Mouse (Mus musculus): ENCODE data around the gene Cd300lg.

The Cd300lg gene

GRCm38 (mm10) chr11:102025991-102026660, 15.2 kb upstream of the Cd300lg start:
- in situ Hi-C loops (cut with MboI): no loop called here

GRCm38 (mm10) chr11:102026694-102027360, 14.5 kb upstream of the Cd300lg start:
- in situ Hi-C loops (cut with MboI): no loop called here

- in situ Hi-C loops (cut with MboI): no loop called here
Measured at GRCm38 (mm10) chr11:102027361-102028017, 13.8 kb upstream of the Cd300lg start.

GRCm38 (mm10) chr11:102028087-102028816, 13.1 kb upstream of the Cd300lg start, which contains the start of gene Mpp3:
TSS of gene Mpp3 (minus strand) at chr11:102028461.
- in situ Hi-C loops (cut with MboI): no loop called here

GRCm38 (mm10) chr11:102029304-102029703, 12.0 kb upstream of the Cd300lg start:
- in situ Hi-C loops (cut with MboI): no loop called here

GRCm38 (mm10) chr11:102029966-102030365, 11.3 kb upstream of the Cd300lg start:
- in situ Hi-C loops (cut with MboI): no loop called here

- in situ Hi-C loops (cut with MboI): no loop called here
Measured at GRCm38 (mm10) chr11:102031149-102031548, 10.2 kb upstream of the Cd300lg start.

GRCm38 (mm10) chr11:102033055-102033591, 8.2 kb upstream of the Cd300lg start:
- in situ Hi-C loops (cut with MboI): no loop called here

GRCm38 (mm10) chr11:102034887-102035286, 6.4 kb upstream of the Cd300lg start:
- in situ Hi-C loops (cut with MboI): no loop called here

- in situ Hi-C loops (cut with MboI): no loop called here
Measured at GRCm38 (mm10) chr11:102035456-102035960, 5.8 kb upstream of the Cd300lg start.

GRCm38 (mm10) chr11:102036336-102036735, 5.0 kb upstream of the Cd300lg start:
- in situ Hi-C loops (cut with MboI): no loop called here

- in situ Hi-C loops (cut with MboI): no loop called here
Measured at GRCm38 (mm10) chr11:102037789-102038188, 3.5 kb upstream of the Cd300lg start.

GRCm38 (mm10) chr11:102039487-102040137, 1.7 kb upstream of the Cd300lg start:
- in situ Hi-C loops (cut with MboI): no loop called here

GRCm38 (mm10) chr11:102040138-102040524, 1.2 kb upstream of the Cd300lg start:
- in situ Hi-C loops (cut with MboI): no loop called here

GRCm38 (mm10) chr11:102040646-102041045, 663 bp upstream of the Cd300lg start:
- in situ Hi-C loops (cut with MboI): no loop called here

GRCm38 (mm10) chr11:102042971-102043370, 1.7 kb downstream of the Cd300lg start:
- in situ Hi-C loops (cut with MboI): no loop called here

- in situ Hi-C loops (cut with MboI): no loop called here
Measured at GRCm38 (mm10) chr11:102043381-102043780, 2.1 kb downstream of the Cd300lg start.

GRCm38 (mm10) chr11:102044691-102045212, 3.4 kb downstream of the Cd300lg start:
- in situ Hi-C loops (cut with MboI): no loop called here

GRCm38 (mm10) chr11:102046607-102047006, 5.3 kb downstream of the Cd300lg start:
- in situ Hi-C loops (cut with MboI): no loop called here

GRCm38 (mm10) chr11:102049875-102050482, 8.7 kb downstream of the Cd300lg start:
- in situ Hi-C loops (cut with MboI): no loop called here

- in situ Hi-C loops (cut with MboI): no loop called here
Measured at GRCm38 (mm10) chr11:102051541-102051940, 10.2 kb downstream of the Cd300lg start.
